Mouse (Mus musculus): Measurements from ENCODE around the gene Foxred2. TPM values are rescaled to one million over a fixed set of nuclear protein-coding genes. Genes with fewer than 3 reads are reported as not detected.

Foxred2 gene
- polyA plus RNA-seq, 1 experiment from 2014 or later, result 6.2 TPM

DNA sequence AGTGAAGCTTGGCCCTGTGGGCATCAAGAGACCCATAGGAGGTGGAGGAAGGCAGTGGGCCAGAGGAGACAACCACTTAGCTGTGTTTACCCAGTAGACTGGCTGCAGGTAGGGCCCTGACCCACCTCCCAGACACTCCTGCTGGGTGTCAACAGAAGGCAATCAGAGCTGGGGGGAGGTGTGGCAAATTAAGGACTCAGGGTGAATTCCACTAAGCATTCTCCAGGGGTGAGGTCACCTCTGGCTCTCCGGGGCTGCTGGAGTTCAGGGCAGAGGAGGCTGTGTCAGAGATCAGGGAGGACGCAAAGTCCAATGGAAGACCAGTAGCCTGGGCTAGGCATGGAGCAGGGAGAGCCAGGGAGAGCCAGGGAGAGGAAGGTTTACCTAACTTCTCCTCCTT lies 45.5 kb downstream of the Foxred2 start:
- H3K27ac ChIP-seq, result no peak overlapping the region
- peaks cover 13% of the 10 kb centered on the region for H3K27me3 ChIP-seq
- WGBS, result 15% methylated on average over 2 of the region's 2 CpGs
- no peaks in the 10 kb centered on the region for H3K9me3 ChIP-seq
- no peak overlapping the region for H3K4me3 ChIP-seq
- peaks cover 2% of the 10 kb centered on the region; the same call in 1 of the 2 replicates for H3K4me1 ChIP-seq (replicated peaks)
- ATAC-seq (ENCODE audit: low FRiP score), result no peak
- no peak overlapping the region for H3K9ac ChIP-seq
- H3K4me2 ChIP-seq, result no peak overlapping the region
- H3K36me3 ChIP-seq, result peaks cover 31% of the 10 kb centered on the region

DNA sequence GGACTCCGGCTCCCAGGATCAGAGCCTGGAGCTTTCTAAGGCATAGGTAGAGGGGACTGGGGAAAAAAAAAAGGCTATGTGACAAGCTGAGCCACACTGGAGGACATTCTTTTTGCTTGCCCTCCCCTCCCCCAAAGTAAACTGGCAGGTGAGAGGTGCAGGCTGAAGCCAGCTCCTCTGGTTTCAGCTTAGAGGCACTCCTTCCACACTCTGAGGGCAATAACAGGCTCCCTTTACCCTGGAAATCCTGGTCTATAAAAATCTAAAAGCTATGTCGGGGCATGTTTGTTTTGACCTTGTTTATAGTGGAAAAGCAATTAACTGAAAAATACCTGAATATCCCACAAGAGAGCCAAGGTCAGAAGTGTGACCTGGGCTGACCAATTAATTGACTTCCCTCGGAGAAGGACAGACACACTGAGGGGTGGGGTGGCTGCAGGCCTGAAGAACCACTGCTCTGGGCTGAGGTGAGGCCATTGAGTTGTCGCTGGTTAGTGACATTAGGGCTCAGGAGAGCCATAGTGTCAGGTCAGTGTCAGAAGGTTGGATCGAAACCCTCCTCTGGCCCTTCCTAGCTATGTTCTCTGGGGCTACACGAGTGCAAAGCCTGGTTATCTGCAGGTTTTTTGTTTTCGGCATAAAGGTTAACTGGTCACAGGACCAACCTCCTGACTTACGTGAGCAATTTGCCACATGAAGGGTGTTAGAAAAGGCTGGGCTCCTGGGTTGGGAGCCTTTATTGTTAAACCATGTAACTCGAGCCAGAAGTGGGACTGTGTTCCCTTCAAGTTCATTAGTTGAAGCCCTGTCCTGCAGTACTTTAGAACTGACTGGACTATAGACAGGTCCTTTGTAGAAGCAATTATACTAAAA lies 48.6 kb downstream of the Foxred2 start:
- 0 out of 2 replicates have a peak, but pooled peaks cover 1% of the 10 kb centered on the region for H3K36me3 ChIP-seq
- H3K9ac ChIP-seq, result no peak overlapping the region
- no peak overlapping the region for H3K27ac ChIP-seq
- peaks cover 35% of the 10 kb centered on the region for H3K27me3 ChIP-seq
- H3K9me3 ChIP-seq, result no peaks in the 10 kb centered on the region
- no peak overlapping the region for H3K4me2 ChIP-seq
- no peak overlapping the region for H3K4me3 ChIP-seq
- 67% methylated on average over 9 of the region's 9 CpGs for WGBS
- H3K4me1 ChIP-seq (replicated peaks), result peaks cover 10% of the 10 kb centered on the region
- ATAC-seq (ENCODE audit: low FRiP score), result no peak

DNA sequence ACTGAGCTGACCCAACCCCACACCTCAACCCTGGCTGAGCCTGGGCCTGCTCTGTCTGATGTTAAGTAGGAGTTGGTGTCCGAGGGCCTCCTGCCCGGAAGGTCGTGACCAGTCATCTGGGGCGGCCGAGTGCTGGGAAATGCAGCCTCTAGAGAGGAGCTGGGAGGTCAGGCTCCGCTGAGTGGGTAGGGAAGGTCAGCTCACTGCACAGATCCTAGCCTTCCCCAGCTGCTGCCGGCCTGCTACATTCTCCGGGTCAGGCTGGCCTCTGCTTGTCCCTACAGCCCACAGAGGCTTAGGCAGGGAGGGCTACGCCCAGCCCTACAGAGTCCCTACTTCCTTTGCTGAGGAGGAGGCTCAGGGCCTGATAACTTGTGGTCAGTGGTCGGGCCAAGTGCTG lies 50.0 kb downstream of the Foxred2 start:
- Histone ChIP-seq H3K9ac (no peak overlapping the region), H3K27me3 (peaks cover 35% of the 10 kb centered on the region), H3K9me3 (no peaks in the 10 kb centered on the region), H3K36me3 (no peaks in the 10 kb centered on the region), H3K4me2 (no peak overlapping the region), H3K27ac (no peak overlapping the region), H3K4me3 (no peak overlapping the region), H3K4me1 (replicated peaks) (peaks cover 10% of the 10 kb centered on the region)
- ATAC-seq (ENCODE audit: low FRiP score), result no peak
- WGBS, result 53% methylated on average over 10 of the region's 10 CpGs

DNA sequence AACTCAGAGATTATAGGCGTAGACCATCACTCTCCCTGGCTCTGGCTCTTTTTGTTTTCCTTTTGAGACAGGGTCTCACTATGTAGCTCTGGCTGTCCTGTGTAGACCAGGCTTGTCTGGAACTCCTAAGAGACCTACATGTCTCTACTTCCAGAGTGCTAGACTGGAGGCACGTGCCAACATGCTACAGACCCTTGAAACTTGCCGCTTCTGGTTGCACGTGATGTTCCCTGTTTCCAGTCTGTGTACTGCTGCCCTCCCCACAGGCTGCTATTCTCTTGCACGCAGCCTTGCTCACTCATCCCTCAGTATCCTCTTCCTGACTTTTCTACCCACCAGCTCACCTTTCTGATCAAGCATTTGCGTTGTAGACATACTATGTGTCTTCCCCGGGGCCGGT lies 50.4 kb downstream of the Foxred2 start:
- H3K27me3 ChIP-seq, result peaks cover 35% of the 10 kb centered on the region
- no peak overlapping the region for H3K27ac ChIP-seq
- H3K4me2 ChIP-seq, result no peak overlapping the region
- no peaks in the 10 kb centered on the region for H3K9me3 ChIP-seq
- H3K4me3 ChIP-seq, result no peak overlapping the region
- no peak overlapping the region for H3K9ac ChIP-seq
- no peaks in the 10 kb centered on the region for H3K36me3 ChIP-seq
- ATAC-seq (ENCODE audit: low FRiP score), result no peak
- peaks cover 10% of the 10 kb centered on the region for H3K4me1 ChIP-seq (replicated peaks)
- WGBS, result 81% methylated on average over 8 of the region's 8 CpGs

DNA sequence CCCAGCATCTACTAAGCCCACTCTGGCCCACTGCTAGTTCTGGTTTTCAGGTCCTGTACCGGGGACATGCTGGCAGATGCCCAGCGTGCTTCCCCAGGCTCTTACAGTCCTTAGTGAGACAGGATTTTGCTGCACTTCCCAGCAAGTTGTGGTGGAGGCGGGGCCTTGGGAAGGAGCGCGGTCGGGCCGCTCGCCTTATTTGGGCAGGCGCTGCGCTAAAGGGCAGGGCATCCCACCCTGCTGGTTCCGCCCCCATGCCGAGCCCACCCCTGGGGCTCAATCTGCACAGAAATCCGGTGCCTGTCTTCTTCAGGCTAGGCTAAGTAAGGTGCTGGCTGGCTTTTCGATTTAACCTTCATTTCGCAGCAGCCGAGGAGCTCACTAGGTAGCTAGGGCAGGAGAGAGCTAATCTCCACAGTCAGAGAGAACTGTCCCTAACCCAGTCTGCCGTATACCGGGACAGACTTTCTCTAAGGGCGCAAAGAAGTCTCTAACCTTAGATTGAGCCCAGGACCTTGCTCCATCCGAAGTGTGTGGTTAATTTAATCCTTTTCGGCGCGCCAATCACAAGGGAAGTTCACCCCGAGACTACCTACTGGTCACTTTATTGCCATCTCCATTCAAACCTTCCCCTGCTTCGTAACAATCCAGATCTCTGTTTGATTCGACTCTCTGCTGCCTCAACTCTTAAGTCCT lies 51.1 kb downstream of the Foxred2 start:
- H3K9ac ChIP-seq, result peak overlapping the region; percentile 69
- peaks cover 35% of the 10 kb centered on the region for H3K27me3 ChIP-seq
- H3K4me1 ChIP-seq (replicated peaks), result peaks cover 10% of the 10 kb centered on the region
- peak overlapping the region; percentile 64 for H3K4me2 ChIP-seq
- H3K4me3 ChIP-seq, result peak overlapping the region; percentile 35
- H3K9me3 ChIP-seq, result no peaks in the 10 kb centered on the region
- ATAC-seq (ENCODE audit: low FRiP score), result no peak
- no peak overlapping the region for H3K27ac ChIP-seq
- 5% methylated on average over 26 of the region's 26 CpGs for WGBS
- no peaks in the 10 kb centered on the region for H3K36me3 ChIP-seq

DNA sequence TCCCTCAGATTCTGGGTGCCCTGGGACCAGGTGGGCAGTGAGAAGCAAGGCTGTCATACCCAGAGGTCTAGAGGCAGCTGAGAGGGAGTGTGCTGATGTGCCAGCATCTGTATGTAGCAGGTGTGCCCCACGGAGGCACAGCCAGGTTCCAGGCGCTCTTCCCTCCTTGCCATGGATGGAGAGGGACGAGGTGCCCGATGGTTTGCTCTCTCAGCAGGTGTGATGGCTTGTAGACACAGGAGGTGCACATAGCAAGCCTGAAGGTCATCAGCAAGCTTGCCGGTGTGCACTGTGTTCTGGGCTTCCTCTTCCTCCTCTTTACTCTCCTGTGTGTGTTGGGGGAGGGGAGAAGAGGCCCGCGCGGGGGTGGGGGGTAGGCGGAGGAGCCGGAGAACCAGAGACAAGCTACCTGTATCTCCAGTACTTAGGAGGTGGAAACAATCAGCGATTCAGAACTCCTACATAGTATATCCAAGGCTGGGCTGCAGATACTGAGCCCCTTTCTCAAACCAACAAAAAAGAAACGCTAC lies 52.1 kb downstream of the Foxred2 start:
- Histone ChIP-seq H3K9ac (no peak overlapping the region), H3K4me3 (no peak overlapping the region), H3K36me3 (no peaks in the 10 kb centered on the region), H3K4me1 (replicated peaks) (peaks cover 10% of the 10 kb centered on the region), H3K27me3 (peaks cover 35% of the 10 kb centered on the region), H3K9me3 (no peaks in the 10 kb centered on the region), H3K27ac (no peak overlapping the region), H3K4me2 (no peak overlapping the region)
- no peak for ATAC-seq (ENCODE audit: low FRiP score)
- WGBS, result 31% methylated on average over 12 of the region's 12 CpGs

DNA sequence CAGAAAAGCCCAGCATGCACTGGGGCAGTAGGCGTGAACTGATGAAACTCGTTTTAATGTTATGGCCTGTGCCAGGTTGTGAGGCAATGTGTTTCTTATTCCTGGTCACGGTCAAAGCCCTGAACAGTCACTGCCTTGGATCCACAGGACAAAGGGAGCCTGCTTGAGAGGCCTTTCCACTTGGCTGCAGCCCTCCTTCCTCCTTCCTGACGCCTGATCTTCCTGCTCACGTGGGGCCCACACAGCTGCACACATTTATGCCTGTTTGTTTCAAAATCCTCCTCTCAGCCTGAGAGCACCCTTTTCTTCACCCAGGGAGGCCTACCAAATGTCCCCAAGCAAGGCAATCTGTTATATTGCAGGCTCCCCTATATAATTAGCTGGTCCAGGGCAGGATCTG lies 53.3 kb downstream of the Foxred2 start:
- H3K9ac ChIP-seq, result no peak overlapping the region
- H3K27me3 ChIP-seq, result peaks cover 35% of the 10 kb centered on the region
- H3K4me2 ChIP-seq, result no peak overlapping the region
- H3K36me3 ChIP-seq, result no peaks in the 10 kb centered on the region
- H3K4me3 ChIP-seq, result no peak overlapping the region
- 70% methylated on average over 5 of the region's 5 CpGs for WGBS
- H3K27ac ChIP-seq, result no peak overlapping the region
- H3K4me1 ChIP-seq (replicated peaks), result peaks cover 10% of the 10 kb centered on the region
- no peaks in the 10 kb centered on the region for H3K9me3 ChIP-seq
- ATAC-seq (ENCODE audit: low FRiP score), result no peak

DNA sequence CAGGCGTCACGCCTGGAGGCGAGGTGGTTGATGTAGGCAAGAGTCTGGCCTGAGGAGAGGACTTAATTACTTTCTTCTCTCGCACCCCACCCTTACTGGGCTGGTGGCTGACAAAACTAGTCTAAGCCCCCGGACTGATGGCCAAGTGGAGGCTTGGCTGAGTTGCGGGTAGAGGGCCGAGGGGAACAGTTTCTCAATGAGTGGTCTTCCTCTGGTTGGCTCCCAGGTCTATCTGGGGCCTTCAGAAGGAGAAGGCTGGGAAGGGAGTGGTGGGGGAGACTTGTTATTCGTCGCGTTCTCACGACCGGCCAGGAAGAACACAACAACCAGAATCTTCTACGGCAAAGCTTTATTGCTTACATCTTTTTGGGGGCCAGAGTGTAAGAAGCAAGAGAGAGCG lies 61.6 kb downstream of the Foxred2 start:
- no peak for ATAC-seq (ENCODE audit: low FRiP score)

DNA sequence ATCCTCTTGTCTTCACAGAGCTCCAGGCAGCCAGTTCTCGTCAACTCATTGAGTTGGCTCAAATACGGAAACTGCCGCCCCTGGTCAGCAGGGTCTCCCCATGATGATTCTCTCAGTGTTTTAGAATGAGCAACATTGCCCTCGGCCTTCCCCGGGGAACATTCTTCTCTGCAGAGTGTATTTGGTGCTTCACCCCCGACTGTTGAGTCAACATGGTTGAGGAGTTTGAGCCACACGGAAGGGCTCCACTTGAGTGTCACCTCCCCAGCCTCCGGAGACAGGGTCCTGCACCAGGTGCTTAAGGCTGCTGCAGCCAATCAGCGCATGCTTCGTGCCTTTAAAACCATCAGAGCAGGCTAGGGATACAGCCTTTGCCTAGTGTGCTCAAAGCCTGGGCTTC lies 63.2 kb downstream of the Foxred2 start:
- no peak overlapping the region for H3K4me3 ChIP-seq
- WGBS, result 76% methylated on average over 10 of the region's 10 CpGs
- H3K9ac ChIP-seq, result no peak overlapping the region
- no peaks in the 10 kb centered on the region for H3K36me3 ChIP-seq
- no peaks in the 10 kb centered on the region for H3K4me1 ChIP-seq (replicated peaks)
- H3K27me3 ChIP-seq, result no peaks in the 10 kb centered on the region
- H3K27ac ChIP-seq, result no peak overlapping the region
- no peaks in the 10 kb centered on the region for H3K9me3 ChIP-seq
- no peak overlapping the region for H3K4me2 ChIP-seq
- ATAC-seq (ENCODE audit: low FRiP score), result no peak

More for the DNA sequence above, 61.6 kb downstream of the Foxred2 start:
- 87% methylated on average over 13 of the region's 14 CpGs for WGBS
- H3K36me3 ChIP-seq, result no peaks in the 10 kb centered on the region
- H3K27ac ChIP-seq, result no peak overlapping the region
- no peak overlapping the region for H3K4me2 ChIP-seq
- no peaks in the 10 kb centered on the region for H3K27me3 ChIP-seq
- H3K4me3 ChIP-seq, result no peak overlapping the region
- H3K9me3 ChIP-seq, result no peaks in the 10 kb centered on the region
- no peaks in the 10 kb centered on the region for H3K4me1 ChIP-seq (replicated peaks)
- H3K9ac ChIP-seq, result no peak overlapping the region

DNA sequence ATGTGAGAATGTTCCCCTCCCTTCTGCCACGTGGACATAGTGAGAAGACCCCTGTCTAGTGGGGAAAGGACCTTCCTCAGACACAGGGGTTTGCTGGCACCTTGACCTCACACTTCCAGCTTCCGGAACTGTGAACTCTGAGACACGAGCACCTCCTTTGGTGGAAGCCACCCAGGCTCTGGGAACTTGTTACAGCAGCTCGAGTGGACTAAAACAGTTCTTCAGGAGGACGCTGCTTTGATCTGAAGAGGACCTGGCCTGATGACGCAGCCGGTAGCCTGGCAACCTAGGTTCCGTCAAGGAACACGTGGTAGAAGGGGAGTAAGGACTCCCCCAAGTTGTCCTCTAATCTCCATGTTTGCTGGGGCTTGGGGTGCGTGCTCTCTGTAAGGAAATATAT lies 64.1 kb downstream of the Foxred2 start:
- Histone ChIP-seq H3K9ac (no peak overlapping the region), H3K4me1 (replicated peaks) (no peaks in the 10 kb centered on the region), H3K4me3 (no peak overlapping the region), H3K9me3 (no peaks in the 10 kb centered on the region), H3K27me3 (no peaks in the 10 kb centered on the region), H3K36me3 (no peaks in the 10 kb centered on the region), H3K27ac (no peak overlapping the region), H3K4me2 (no peak overlapping the region)
- 87% methylated on average over 10 of the region's 10 CpGs for WGBS
- no peak for ATAC-seq (ENCODE audit: low FRiP score)

DNA sequence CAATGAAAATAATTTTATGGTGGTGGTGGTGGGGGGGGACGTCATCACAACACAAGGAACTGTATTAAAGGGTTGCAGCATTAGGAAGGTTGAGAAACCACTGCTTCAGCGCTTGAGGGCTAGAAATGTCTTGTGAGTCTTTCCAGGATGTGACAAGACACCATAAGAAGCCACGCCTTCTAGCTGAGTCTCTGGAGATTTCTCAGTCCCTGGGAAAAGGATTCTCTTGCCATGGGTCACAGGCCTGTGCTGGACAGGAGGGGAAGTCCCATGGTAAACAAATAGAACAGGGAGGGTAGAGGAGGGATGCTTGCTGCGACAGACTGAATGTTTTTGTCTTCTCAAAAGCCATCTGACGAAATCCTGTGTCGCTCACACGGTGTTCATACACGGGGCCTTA lies 64.8 kb downstream of the Foxred2 start:
- no peaks in the 10 kb centered on the region for H3K9me3 ChIP-seq
- no peak overlapping the region for H3K27ac ChIP-seq
- no peaks in the 10 kb centered on the region for H3K27me3 ChIP-seq
- H3K36me3 ChIP-seq, result no peaks in the 10 kb centered on the region
- ATAC-seq (ENCODE audit: low FRiP score), result no peak
- H3K9ac ChIP-seq, result no peak overlapping the region
- WGBS, result 86% methylated on average over 8 of the region's 8 CpGs
- no peak overlapping the region for H3K4me3 ChIP-seq
- no peaks in the 10 kb centered on the region for H3K4me1 ChIP-seq (replicated peaks)
- H3K4me2 ChIP-seq, result no peak overlapping the region

Data from hindbrain, embryonic 13.5 days (tissue).